Mouse (Mus musculus) stomach, embryonic 16.5 days (tissue): ENCODE results near the gene Oas1g. TPM values are rescaled to one million over a fixed set of nuclear protein-coding genes. Genes with fewer than 3 reads are reported as not detected.
"Not testable (repeated sequence)": the region's sequence is repeated elsewhere in the genome, so short reads cannot be mapped to it uniquely, and the experiment has no call there.

ENCODE experiments used
- ATAC-seq: fragments of 200-750 bp; cut with Nextera tagmentation; 2 replicates; pipeline ENCODE4 v1.8.0; 2017; ENCODE audit warnings: moderate number of reproducible peaks, moderate TSS enrichment; ENCODE audit not compliant: insufficient read depth, low FRiP score
- H3K27ac ChIP-seq: fragments of 300-500 bp; sonication (generic); 2 replicates; pipeline ENCODE4 v1.5.1; 2014; ENCODE audit warnings: low read length
- H3K27me3 ChIP-seq: fragments of 300-500 bp; sonication (generic); 2 replicates; pipeline ENCODE4 v1.6.1; 2014; ENCODE audit warnings: low read length, control low read depth, mixed read lengths; ENCODE audit not compliant: control insufficient read depth, insufficient read depth
- H3K36me3 ChIP-seq: fragments of 300-500 bp; sonication (generic); 2 replicates; pipeline ENCODE4 v1.6.1; 2014; ENCODE audit warnings: low read length; ENCODE audit not compliant: control insufficient read depth, insufficient read depth
- H3K4me1 ChIP-seq: fragments of 300-500 bp; sonication (generic); 2 replicates; pipeline ENCODE4 v1.6.1; 2014; ENCODE audit warnings: low read length, control low read depth, mixed read lengths; ENCODE audit not compliant: control insufficient read depth, insufficient read depth
- H3K4me2 ChIP-seq: fragments of 300-500 bp; sonication (generic); 2 replicates; pipeline ENCODE4 v1.6.1; 2014; ENCODE audit warnings: low read depth, low read length, mixed read lengths
- H3K4me3 ChIP-seq: fragments of 300-500 bp; sonication (generic); replicated peaks from 2 replicates; pipeline ENCODE4 v1.5.1; 2014; ENCODE audit warnings: mild to moderate bottlenecking, low read length
- H3K9ac ChIP-seq: fragments of 300-500 bp; sonication (generic); 2 replicates; pipeline ENCODE4 v1.6.1; 2014; ENCODE audit warnings: low read length
- H3K9me3 ChIP-seq: fragments of 300-500 bp; sonication (generic); replicated peaks from 2 replicates; pipeline ENCODE4 v1.6.1; 2016; ENCODE audit warnings: low read length, control low read depth; ENCODE audit not compliant: control insufficient read depth
- WGBS: fragments of 180-500 bp; shearing (Covaris S2); extraction: QIAGEN DNeasy Blood & Tissue Kit; methylation state at CpG from one replicate; pipeline ENCODE4 v1.1.7; 2014; 5-methylcytosine and 5-hydroxymethylcytosine counted together
- polyA plus RNA-seq: library from polyadenylated mRNA; unstranded; fragments of >200 nt; fragmentation: Nextera tagmentation; extraction: Ambion mirVana; gene quantifications from 2 replicates; pipeline ENCODE4 v1.2.1, GENCODE M21; 2015

The Oas1g gene
- polyA plus RNA-seq, 1 experiment from 2014 or later, result 1.1 TPM

GRCm38 (mm10) chr5:120876839-120877238 lies 10.6 kb downstream of the Oas1g start:
- H3K27me3 ChIP-seq, H3K4me2 ChIP-seq, H3K4me1 ChIP-seq, H3K4me3 ChIP-seq, H3K27ac ChIP-seq, H3K9me3 ChIP-seq, H3K36me3 ChIP-seq, ATAC-seq, H3K9ac ChIP-seq: not testable (repeated sequence)
- WGBS, result 58% methylated on average over 2 of the region's 3 CpGs

GRCm38 (mm10) chr5:120871469-120871868 lies 15.9 kb downstream of the Oas1g start:
- H3K36me3 ChIP-seq, result no peaks in the 10 kb centered on the region
- H3K4me2 ChIP-seq, result no peak overlapping the region
- WGBS, result 39% methylated on average over 2 of the region's 2 CpGs
- no peak for ATAC-seq
- no peak overlapping the region for H3K27ac ChIP-seq
- no peak overlapping the region for H3K9ac ChIP-seq
- H3K4me1 ChIP-seq, result no peaks in the 10 kb centered on the region
- H3K9me3 ChIP-seq, result no peaks in the 10 kb centered on the region
- no peaks in the 10 kb centered on the region for H3K27me3 ChIP-seq
- H3K4me3 ChIP-seq, result no peak overlapping the region

GRCm38 (mm10) chr5:120870782-120871181 lies 16.6 kb downstream of the Oas1g start:
- Histone ChIP-seq H3K36me3 (no peaks in the 10 kb centered on the region), H3K4me3 (no peak overlapping the region), H3K9ac (no peak overlapping the region), H3K27ac (no peak overlapping the region), H3K9me3 (no peaks in the 10 kb centered on the region), H3K27me3 (no peaks in the 10 kb centered on the region), H3K4me2 (no peak overlapping the region), H3K4me1 (no peaks in the 10 kb centered on the region)
- WGBS, result 72% methylated on average over 7 of the region's 7 CpGs
- no peak for ATAC-seq

- no peak overlapping the region for H3K27ac ChIP-seq
- no peak overlapping the region for H3K4me2 ChIP-seq
- 49% methylated on average over 3 of the region's 3 CpGs for WGBS
- ATAC-seq, result no peak
- H3K27me3 ChIP-seq, result no peaks in the 10 kb centered on the region
- no peak overlapping the region for H3K4me3 ChIP-seq
- no peaks in the 10 kb centered on the region for H3K9me3 ChIP-seq
- no peaks in the 10 kb centered on the region for H3K4me1 ChIP-seq
- H3K36me3 ChIP-seq, result no peaks in the 10 kb centered on the region
- H3K9ac ChIP-seq, result no peak overlapping the region
Observed at GRCm38 (mm10) chr5:120870081-120870480, 17.3 kb downstream of the Oas1g start.

- Histone ChIP-seq H3K27ac (no peak overlapping the region), H3K9me3 (no peaks in the 10 kb centered on the region), H3K4me3 (no peak overlapping the region), H3K36me3 (no peaks in the 10 kb centered on the region), H3K4me2 (no peak overlapping the region), H3K4me1 (no peaks in the 10 kb centered on the region), H3K9ac (no peak overlapping the region), H3K27me3 (no peaks in the 10 kb centered on the region)
- no peak for ATAC-seq
- WGBS, result 76% methylated on average over 7 of the region's 7 CpGs
Observed at GRCm38 (mm10) chr5:120869436-120870015, 17.9 kb downstream of the Oas1g start.

GRCm38 (mm10) chr5:120865336-120865860 lies 22.0 kb downstream of the Oas1g start:
- H3K36me3 ChIP-seq, result no peaks in the 10 kb centered on the region
- ATAC-seq, result no peak
- 71% methylated on average over 3 of the region's 3 CpGs for WGBS
- H3K27ac ChIP-seq, result no peak overlapping the region
- H3K4me1 ChIP-seq, result no peaks in the 10 kb centered on the region
- no peak overlapping the region for H3K9ac ChIP-seq
- no peak overlapping the region for H3K4me3 ChIP-seq
- no peaks in the 10 kb centered on the region for H3K27me3 ChIP-seq
- H3K9me3 ChIP-seq, result no peaks in the 10 kb centered on the region
- no peak overlapping the region for H3K4me2 ChIP-seq

GRCm38 (mm10) chr5:120861121-120861520 lies 26.3 kb downstream of the Oas1g start, which contains the start of gene Oas1h:
TSS of gene Oas1h (plus strand) at chr5:120861421.
- Histone ChIP-seq H3K9me3 (no peaks in the 10 kb centered on the region), H3K36me3 (no peaks in the 10 kb centered on the region), H3K9ac (no peak within 1 kb of the TSS), H3K27me3 (no peaks in the 10 kb centered on the region), H3K4me3 (no peak within 1 kb of the TSS), H3K4me2 (no peak within 1 kb of the TSS), H3K4me1 (no peaks in the 10 kb centered on the region), H3K27ac (no peak within 1 kb of the TSS)
- WGBS, result 39% methylated on average over 4 of the region's 4 CpGs
- ATAC-seq, result no peak

- Histone ChIP-seq H3K27me3 (no peaks in the 10 kb centered on the region), H3K9ac (no peak overlapping the region), H3K4me2 (no peak overlapping the region), H3K4me3 (no peak overlapping the region), H3K36me3 (no peaks in the 10 kb centered on the region), H3K9me3 (no peaks in the 10 kb centered on the region), H3K4me1 (no peaks in the 10 kb centered on the region), H3K27ac (no peak overlapping the region)
- no peak for ATAC-seq
- 61% methylated on average over 2 of the region's 2 CpGs for WGBS
Observed at GRCm38 (mm10) chr5:120859241-120859640, 28.2 kb downstream of the Oas1g start.

- no peaks in the 10 kb centered on the region for H3K4me1 ChIP-seq
- H3K4me2 ChIP-seq, result no peak overlapping the region
- ATAC-seq, result no peak
- H3K27ac ChIP-seq, result no peak overlapping the region
- 57% methylated on average over 3 of the region's 3 CpGs for WGBS
- no peak overlapping the region for H3K9ac ChIP-seq
- H3K27me3 ChIP-seq, result no peaks in the 10 kb centered on the region
- no peak overlapping the region for H3K4me3 ChIP-seq
- no peaks in the 10 kb centered on the region for H3K9me3 ChIP-seq
- no peaks in the 10 kb centered on the region for H3K36me3 ChIP-seq
Observed at GRCm38 (mm10) chr5:120849601-120850136, 37.7 kb downstream of the Oas1g start.
